Mouse (Mus musculus) lung, postnatal 25 days (tissue): ENCODE data around the gene Camk2n2.
"Not testable (repeated sequence)": the region's sequence is repeated elsewhere in the genome, so short reads cannot be mapped to it uniquely, and the experiment has no call there.

Source experiments
- DNase-seq: peaks from one replicate; pipeline ENCODE4 v3.0.0; 2022; ENCODE audit warnings: low spot score

The Camk2n2 gene

DNA sequence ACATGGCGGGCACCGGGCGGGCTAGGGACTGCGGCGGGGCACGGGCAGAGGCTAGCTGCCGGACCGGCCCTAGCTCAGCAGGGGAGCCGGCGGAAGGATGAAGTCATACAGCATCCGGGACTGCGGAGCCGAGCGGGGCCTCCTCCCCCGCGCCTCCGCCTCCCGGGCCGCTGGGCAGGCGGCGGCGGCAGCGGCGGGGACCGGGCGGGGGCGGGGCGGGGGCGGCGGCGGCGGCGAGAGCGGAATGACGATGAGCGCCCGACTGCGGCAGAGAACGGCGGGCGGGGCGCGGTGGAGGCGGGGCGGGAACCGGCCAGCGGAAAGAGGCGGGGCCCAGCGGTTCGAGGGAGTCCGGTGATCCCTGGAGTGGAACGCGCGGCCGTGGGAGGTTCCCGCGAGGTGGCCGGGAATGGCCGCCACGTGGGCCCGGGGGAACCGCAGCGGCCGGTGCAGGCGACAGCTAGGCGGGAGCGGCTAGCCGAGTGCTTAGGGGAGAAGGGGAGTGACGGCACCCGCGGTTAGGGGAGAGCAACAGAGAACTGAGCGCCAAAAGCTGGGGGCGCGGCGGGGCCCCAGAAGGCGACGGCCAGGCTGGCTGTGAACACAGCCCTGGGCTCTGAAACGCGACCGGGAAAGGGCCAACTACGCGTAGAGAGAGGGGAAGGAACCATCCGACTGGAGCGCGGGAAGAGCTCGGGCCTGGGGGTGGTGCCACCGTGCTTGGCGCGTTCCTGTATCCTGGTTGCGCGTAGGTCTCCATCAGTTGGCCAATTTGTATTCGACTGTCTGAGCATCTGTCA, at the start of gene Camk2n2:
Camk2n2 (minus strand) TSS at position 97 of the 800 bp plus-strand sequence.
- peak; percentile 55 for DNase-seq

DNA sequence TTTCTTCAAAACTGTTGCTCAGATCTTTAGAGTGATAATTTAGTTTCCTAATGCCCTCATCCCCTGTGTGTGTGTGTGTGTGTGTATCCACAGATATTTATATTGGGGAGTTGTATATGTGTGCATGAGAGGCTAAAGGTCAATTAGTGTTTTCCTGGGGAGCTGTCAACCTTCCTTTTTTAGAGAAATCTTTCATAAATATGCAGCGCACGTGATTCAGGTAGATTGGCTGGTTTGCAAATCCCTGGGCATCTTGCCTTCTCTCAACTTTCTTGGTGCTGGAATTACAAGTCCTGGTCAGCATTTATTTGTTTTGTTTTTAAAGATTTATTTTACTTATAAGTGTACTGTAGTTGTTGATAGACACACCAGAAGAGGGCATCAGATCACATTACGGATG, 49.2 kb upstream of the Camk2n2 start:
- DNase-seq, result no peak

DNA sequence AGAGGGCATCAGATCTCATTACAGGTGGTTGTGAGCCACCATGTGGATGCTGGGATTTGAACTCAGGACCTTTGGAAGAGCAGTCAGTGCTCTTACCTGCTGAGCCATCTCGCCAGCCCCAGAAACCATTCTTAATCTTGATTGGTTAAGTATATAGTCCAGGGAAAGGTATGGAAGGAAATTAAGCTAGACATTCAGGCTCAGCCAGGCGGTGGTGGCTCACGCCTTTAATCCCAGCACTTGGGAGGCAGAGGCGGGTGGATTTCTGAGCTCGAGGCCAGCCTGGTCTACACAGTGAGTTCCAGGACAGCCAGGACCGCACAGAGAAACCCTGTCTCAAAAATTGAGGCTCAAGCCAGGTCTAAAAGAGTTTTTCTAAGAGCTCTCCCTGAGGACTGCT, 46.9 kb upstream of the Camk2n2 start, which contains the start of gene Eif4g1:
Eif4g1 (plus strand) TSS at position 301 of the 400 bp plus-strand sequence.
- DNase-seq, result not testable (repeated sequence)

DNA sequence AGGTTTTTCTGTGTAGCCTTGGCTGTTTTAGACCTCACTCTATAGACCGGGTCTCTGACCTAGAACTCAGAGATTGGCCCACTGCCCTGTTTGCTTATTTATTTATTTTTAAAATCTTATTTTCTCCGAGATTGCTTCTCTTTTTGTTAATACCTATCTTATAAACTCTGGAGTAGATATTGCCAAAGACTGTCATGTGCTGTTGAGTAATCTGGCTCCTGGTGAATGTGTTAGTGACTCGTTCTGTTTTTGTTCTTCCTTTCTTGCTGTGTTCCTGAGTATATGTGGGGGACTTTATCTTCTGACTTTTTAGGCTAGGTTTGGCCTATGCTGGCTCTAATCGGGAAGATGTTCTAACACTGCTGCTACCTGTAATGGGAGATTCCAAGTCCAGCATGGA, 36.6 kb upstream of the Camk2n2 start:
- no peak for DNase-seq

DNA sequence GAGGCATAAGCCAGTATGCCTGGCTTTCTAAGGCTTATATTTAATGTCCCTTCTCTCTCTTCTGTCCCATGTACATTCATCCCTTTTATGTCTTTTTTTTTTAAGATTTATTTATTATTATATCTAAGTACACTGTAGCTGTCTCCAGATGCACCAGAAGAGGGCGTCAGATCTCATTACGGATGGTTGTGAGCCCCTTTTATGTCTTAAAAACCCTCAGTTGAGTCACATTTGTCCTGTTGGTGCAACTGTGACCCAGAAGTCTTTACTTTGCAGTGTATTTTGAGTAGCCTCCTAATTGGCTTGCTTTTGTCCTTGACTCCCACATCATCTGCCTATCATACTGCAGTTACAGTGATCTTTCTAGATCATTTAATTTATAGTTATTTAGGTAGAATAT, 32.2 kb upstream of the Camk2n2 start:
- no peak for DNase-seq

DNA sequence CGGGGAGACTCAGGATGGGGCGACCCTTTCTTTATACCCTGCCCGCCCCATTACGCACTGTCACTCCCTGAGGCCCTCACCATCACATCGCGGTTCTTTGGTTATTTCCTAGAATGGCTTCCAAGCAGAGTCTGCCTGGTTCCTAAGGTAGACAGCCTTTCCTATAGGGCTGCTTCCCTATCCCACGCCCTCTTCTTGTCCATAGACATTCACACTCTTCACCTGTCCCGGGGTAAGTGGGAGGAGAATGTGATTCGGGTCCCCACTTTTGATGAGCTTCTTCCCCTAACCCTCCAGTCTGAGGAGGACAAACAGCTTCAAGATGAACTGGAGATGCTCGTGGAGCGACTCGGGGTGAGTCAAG, 30.8 kb upstream of the Camk2n2 start:
- no peak for DNase-seq

DNA sequence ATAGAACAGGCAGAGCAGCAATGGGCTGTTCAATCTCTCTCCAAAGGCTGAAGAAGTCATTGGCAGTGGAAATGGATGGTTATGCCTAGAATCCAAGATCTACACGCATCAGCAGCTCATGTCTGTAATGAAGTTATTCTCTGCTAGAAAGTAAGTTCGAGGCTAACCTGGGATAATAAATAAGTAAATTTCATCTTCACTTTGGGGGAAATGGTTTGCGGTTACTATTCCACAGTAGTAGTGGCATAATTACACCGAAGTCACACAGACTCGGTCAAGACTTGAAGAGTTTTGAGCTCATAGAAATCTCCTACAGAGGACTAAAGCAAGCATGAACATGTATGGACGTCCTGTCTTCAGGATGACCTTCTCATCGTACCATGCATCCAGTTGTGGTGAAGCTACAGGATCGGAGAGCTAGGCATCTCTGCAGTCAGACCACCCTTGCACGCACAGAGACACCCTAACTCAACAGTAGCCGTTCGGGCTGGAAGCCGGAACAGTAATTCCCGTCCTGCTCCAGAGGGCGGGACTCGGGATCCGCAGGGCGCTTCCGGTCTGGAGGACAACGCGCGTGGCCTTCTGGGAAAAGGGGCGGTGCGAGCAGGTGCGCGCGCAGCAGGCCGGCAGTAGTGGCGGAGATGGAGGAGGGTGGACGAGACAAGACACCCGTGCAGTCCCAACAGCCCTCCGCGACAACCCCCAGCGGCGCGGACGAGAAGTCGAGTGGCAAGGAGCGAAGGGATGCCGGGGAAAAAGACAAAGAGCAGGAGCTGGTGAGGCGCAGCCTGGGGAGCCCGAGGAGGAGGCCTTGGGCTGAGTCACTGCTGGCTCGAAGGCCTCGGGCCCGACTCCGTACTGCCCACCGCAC, 30.2 kb upstream of the Camk2n2 start, which contains the start of gene Psmd2:
Psmd2 (plus strand) TSS at position 577 of the 871 bp plus-strand sequence.
- peak; percentile 96 for DNase-seq

DNA sequence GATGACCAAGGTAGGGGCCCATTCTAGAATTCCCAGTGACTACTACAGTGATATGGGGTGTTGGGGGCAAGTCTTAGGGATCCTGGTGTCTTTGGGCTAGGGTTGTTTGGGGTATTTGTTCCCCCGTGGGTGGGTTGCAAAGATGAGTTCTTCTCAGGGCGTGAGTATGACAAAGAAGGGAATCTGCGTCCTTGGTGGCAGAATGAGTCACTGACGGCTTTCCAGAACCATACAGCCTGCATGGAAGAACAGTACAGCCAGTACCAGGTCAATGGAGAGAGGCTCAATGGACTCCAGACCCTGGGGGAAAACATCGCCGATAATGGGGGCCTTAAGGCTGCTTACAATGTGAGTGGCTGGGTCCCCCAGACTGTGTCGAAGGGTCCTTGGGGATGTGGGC, 22.8 kb upstream of the Camk2n2 start:
- DNase-seq, result no peak

DNA sequence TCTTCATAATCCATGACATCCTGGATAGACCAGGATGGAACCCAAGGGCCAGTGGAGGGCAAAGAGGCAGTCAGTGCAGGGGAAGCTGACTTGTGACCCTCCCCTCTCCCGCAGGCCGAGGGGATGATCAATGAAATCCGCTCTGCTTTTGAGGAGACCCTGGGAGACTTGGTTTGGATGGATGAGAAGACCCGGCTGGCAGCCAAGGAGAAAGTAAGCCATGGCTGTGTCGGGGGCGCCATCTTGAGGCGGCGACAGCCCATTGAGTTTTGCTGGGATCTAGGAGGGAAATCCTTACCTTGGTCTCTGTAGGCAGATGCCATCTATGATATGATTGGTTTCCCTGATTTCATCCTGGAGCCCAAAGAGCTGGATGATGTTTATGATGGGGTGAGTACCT, 21.1 kb upstream of the Camk2n2 start:
- peak; percentile 56 for DNase-seq

DNA sequence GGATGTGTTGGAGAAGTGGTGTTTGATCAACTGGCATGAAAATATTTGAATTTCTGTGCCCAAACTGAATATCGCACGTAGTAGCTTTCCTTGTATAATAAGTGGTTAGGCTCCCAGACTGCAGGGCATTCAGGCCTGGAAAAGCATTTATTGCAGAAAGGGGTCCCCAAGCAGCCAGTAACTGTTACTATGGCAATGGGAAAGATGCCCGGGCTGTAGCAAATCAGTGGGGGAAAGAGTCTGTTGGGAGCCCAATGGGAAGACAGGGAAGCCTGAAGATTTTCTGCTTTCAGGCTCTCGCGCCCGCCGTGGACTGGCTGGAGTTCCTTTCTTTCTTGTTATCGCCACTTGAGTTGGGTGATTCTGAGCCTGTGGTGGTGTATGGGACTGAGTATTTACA, 17.3 kb upstream of the Camk2n2 start:
- no peak for DNase-seq

DNA sequence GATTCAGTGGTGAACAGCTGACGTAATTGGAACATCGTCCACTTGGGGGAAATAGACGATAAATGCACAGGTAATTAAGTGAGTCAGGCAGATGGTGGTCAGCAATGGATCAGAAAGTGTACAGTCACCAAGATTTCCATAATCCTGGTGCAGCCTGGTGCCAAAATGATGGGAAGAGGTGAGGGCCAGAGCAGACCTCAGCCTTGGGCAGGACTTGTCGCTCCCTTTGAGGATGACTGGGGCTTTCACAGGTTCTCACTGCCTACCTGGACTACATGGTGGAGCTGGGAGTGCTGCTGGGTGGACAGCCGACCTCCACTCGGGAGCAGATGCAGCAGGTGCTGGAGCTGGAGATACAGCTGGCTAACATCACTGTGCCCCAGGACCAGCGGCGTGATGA, 16.3 kb upstream of the Camk2n2 start:
- DNase-seq, result no peak

DNA sequence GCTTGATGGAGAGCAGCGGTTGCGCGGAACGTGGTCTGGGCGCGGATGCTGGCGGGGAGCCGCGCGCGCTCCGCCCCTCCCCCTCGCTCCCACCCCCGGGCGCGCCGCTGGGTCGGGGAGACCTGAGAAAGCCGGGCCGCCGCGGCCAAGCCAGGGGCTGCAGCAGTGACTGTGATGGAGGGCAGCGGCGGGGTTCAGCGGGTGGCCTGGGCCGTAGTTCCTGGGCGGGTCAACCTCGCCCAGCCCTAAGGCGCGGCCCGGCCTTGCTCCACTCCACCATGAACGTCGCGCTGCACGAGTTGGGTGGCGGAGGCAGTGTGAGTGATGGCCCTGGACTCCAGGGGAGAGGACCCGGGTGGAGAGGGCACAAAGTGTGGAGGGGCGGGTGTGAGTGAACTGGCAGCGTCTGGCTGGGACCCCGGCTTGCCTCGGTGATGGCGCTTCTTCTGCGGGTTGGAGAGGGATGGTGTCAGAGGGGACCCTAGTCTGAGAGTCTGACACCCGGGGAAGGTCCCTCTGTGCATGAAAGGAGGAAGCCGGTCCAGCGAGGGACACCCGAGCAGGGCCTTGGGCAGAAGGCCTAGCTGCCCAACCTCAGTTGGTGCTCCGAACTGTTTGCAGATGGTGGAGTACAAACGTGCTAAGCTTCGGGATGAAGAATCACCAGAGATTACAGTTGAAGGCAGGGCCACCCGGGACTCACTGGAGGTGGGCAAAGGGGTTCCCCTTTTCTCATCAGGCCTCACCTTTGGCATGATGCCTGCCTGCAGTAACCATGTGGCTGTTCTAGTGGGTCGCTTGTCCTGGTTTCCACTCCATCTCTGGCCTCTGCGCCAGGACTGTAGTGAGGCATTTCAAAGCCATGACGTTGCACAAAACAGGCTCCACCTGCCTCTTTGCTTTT, 8.9 kb upstream of the Camk2n2 start, which contains the start of gene Ece2:
Ece2 (plus strand) TSS at position 98 of the 904 bp plus-strand sequence.
- DNase-seq, result no peak

DNA sequence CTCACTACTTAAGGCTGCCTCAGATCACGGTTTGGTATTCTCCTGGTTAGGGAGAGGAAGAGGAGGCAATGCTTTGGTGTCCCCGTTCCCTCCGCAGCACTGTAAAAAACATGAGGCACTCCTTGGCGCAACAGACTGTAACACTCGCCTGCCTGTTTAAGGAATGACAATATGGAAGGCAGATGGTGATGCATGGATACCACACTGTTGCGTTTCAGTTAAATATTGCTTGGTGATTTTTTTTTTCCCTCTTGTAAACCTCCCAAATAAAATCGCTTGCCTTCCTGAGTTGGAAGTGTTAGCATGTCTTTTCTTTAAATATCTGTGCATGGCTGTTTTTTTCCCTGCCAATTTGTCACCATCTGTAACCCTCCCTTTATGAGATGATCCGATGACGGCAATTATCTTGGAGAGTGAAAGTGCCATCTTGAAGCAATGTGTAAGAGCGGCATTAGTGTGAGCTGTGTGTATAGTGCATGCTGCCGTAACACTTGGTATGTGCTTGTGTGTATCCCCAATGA, 7.8 kb upstream of the Camk2n2 start:
- no peak for DNase-seq

DNA sequence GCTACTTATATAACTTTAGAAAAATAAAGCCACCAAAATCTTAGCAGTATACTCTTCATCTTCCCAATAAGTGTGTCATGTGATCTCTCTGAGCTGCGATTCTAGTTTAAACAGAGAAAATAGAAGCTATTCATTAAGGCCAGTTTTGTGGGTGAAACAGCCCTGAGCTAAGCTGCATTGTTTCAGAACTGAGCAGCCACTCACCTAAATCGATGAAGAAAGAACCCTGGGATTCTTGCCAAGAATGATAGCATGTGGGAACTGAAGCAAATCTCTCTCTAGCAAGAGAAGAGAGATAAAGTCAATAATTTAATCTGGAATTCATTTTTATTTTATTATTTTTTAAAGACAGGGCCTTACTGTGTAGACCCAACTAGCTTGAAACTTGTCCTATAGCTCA, 2.1 kb upstream of the Camk2n2 start:
- no peak for DNase-seq

DNA sequence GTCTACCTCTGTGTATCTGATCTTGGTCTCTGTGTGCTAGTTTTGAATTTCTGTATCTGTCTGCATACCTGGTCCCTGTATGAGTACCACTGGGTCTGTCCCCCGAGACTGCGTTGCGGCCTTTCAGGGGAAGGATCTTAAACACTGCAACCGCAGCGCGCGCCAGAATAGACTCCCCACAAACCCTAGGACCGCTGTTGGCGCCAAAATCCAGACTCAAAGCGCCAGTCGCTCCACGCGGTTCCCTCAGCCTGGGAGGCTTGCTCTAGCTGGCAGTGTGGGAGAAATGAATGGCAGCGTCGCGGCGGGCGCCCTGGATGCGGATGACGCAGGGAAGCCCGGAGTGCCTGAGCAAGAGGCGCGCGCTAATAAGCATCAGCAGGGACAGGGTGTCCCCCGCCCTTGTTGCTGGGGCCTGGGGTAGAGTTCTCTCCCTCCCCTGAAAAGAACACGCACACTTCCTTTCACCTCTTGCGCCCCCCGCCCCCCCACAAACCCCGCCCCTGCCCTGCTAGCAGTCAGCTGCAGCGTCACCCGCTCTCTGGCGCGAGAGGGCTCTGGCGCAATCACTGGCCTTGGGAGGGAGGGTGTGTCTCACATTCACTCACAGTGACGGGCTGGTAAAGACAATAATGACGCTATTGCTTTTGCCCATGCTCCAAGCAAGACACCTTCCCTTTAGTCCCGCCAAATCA, 1.1 kb upstream of the Camk2n2 start:
- peak; percentile 68 for DNase-seq

DNA sequence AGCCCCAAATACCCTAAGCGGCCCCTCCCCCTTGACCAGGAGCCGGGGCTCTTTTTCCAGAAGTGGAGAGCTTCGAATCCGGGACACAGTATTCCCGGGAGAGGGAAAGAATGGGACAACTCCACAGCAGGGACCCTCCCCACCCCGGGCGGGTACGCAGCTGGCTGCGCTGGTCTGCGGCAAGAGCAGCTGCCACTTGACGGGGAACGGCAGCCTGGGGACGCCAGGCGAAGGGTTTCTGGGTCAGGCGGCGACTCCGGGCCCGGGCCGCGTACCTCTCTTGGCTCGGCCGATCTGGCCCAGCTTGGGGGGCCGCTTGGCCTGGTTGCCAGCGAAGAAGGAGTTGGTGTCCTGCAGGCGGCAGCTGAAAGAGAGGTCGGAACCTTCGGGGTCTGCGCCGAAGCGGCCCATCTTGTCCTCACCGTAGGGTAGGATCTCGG, 316 bp downstream of the Camk2n2 start:
- DNase-seq, result no peak

DNA sequence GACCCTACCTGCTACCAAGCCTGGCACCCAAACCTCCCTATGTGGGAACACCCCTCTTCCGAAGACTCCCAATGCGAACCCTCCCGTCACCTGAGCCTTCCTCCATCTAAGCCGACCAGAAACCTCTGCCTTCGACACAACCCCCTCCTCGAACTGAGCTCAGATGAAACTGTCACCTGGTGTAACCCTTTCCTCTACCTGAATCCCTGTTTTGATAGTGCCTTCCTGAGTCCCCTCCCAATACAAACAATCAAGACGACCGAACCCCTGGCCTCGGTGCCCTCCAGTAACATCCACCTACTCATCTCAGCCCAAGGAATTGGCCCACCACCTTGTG, 720 bp downstream of the Camk2n2 start:
- no peak for DNase-seq

DNA sequence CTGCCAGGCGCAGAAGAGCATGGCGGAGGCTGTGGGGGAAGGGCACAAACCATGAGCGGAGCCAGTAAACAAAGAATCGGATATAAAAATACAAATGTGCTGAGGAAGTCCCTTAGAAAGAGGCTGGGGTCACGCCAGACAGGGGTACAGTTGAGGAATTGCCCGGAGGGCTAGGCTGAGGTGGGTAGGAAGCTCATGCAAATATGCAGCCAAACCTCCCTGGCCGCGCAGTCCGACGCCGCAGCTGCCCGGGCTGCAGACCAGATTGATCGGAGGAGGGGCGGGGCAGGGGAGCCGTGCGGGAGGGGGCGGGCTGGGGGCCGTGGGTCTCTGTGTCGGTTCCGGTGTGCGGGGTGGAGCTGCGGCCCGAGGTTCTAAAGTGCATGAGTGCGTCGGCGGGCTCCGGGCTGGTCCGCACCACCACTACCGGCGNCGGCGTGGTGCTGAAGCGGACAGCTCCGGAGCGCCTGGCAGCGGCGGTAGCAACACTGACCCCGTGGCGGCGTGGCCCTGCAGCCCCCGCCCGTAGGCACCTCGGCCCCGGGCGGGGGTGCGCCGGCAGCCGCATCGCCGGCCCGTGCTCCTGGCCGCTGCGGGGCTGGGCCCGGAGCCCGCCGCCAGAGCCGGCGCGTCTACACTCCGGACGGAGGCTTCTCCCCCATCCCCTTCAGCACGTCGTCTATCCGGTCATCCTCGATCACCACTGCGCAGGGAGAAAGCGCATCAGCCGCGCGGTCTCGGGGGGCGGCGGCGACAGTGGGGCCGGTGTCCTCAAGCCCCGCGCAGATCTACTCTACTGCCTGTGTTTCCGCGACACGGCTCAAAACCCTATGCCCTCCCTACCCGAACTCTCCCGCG, 1.3 kb downstream of the Camk2n2 start:
- no peak for DNase-seq

DNA sequence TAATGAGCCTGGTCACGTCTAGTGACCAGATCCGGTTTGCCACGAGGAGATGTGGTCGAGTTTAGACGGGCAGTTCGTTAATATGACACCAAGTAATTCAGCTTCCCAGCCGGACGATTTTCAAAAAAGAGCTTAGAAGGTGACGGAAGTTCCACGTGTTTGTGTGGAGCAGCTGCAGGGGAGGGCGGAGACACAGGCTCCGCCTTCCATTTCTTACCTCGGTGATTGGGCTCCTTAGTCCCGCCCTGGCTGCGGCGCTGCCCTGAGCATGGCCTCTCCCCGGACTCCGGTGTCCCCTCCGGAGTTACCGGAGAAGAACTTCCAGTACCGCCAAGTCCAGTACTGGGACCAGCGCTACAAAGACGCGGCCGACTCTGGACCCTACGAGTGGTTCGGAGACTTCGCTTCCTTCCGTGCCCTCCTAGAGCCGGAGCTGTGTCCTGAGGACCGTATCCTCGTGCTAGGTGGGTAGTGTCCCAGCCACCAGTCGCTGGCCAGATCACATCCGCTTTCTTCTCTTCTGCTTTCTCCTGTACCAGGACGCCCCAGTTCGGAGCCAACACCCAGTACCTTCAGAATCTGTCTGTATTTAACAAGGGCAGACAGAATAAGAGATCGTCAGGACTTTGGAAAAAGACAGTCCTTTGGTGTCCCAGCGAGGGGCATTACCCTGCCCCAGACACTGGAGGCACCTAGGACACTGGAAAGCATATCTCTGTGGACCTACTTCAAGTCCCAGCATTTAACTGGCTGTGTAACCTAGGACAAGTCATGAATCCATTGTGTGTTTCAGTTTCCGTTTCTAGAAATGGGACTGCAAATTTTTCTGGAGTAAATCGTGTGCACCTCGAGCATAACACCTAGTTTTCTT, 9.5 kb downstream of the Camk2n2 start, which contains the start of the genes Eef1akmt4, Gm49333 and Alg3:
Eef1akmt4 (plus strand) TSS at position 237 of the 871 bp plus-strand sequence.
Gm49333 (plus strand) TSS at position 254 of the 871 bp plus-strand sequence.
Alg3 (minus strand) TSS at position 379 of the 871 bp plus-strand sequence.
- peak; percentile 92 for DNase-seq
